Mouse (Mus musculus) liver, embryonic 12.5 days (tissue): ENCODE measurements around the gene Acvr1b. TPM values are rescaled to one million over a fixed set of nuclear protein-coding genes. Genes with fewer than 3 reads are reported as not detected.

Source experiments
- ATAC-seq: fragments of 200-750 bp; cut with Nextera tagmentation; 2 replicates; pipeline ENCODE4 v1.8.0; 2017; ENCODE audit warnings: moderate number of reproducible peaks, mild to moderate bottlenecking, moderate library complexity
- H3K27ac ChIP-seq: fragments of 300-500 bp; sonication (generic); 2 replicates; pipeline ENCODE4 v1.5.1; 2016; ENCODE audit warnings: mild to moderate bottlenecking
- H3K27me3 ChIP-seq: fragments of 300-500 bp; sonication (generic); replicated peaks from 2 replicates; pipeline ENCODE4 v1.6.1; 2016; ENCODE audit warnings: mild to moderate bottlenecking, moderate library complexity
- H3K36me3 ChIP-seq: fragments of 300-500 bp; sonication (generic); 2 replicates; pipeline ENCODE4 v1.6.1; 2016; ENCODE audit warnings: mild to moderate bottlenecking, moderate library complexity
- H3K4me1 ChIP-seq: fragments of 300-500 bp; sonication (generic); 2 replicates; pipeline ENCODE4 v1.6.1; 2016
- H3K4me2 ChIP-seq: fragments of 300-500 bp; sonication (generic); 2 replicates; pipeline ENCODE4 v1.6.1; 2016; ENCODE audit warnings: mild to moderate bottlenecking, moderate library complexity
- H3K4me3 ChIP-seq: fragments of 300-500 bp; sonication (generic); 2 replicates; pipeline ENCODE4 v1.5.1; 2016; ENCODE audit warnings: mild to moderate bottlenecking, moderate library complexity
- H3K9ac ChIP-seq: fragments of 300-500 bp; sonication (generic); 2 replicates; pipeline ENCODE4 v1.6.1; 2016; ENCODE audit warnings: mild to moderate bottlenecking, moderate library complexity
- H3K9me3 ChIP-seq: fragments of 300-500 bp; sonication (generic); replicated peaks from 2 replicates; pipeline ENCODE4 v1.6.1; 2016; ENCODE audit warnings: mild to moderate bottlenecking, moderate library complexity
- WGBS: fragments of 180-500 bp; shearing (Covaris S2); methylation state at CpG from one replicate; pipeline ENCODE4 v1.1.7; 2016; ENCODE audit not compliant: insufficient replicate concordance; 5-methylcytosine and 5-hydroxymethylcytosine counted together
- polyA plus RNA-seq: library from polyadenylated mRNA; unstranded; fragments of >200 nt; fragmentation: Nextera tagmentation; extraction: Ambion mirVana; gene quantifications from 2 replicates; pipeline ENCODE4 v1.2.1, GENCODE M21; 2016

Gene Acvr1b
- polyA plus RNA-seq, 1 experiment from 2014 or later: 2.2 TPM

GRCm38 (mm10) chr15:101251930-101252329, 78.1 kb downstream of the Acvr1b start:
- no peak overlapping the region for H3K27ac ChIP-seq
- H3K4me2 ChIP-seq: no peak overlapping the region
- no peak overlapping the region for H3K4me3 ChIP-seq
- peaks cover 21% of the 10 kb centered on the region for H3K4me1 ChIP-seq
- no peaks in the 10 kb centered on the region for H3K36me3 ChIP-seq
- no peak overlapping the region for H3K9ac ChIP-seq
- H3K27me3 ChIP-seq: peaks cover 59% of the 10 kb centered on the region
- H3K9me3 ChIP-seq: no peaks in the 10 kb centered on the region
- WGBS: 75% methylated on average over 5 of the region's 5 CpGs
- ATAC-seq: no peak

- Histone ChIP-seq H3K27me3 (peaks cover 59% of the 10 kb centered on the region), H3K4me2 (no peak overlapping the region), H3K9me3 (no peaks in the 10 kb centered on the region), H3K4me1 (peaks cover 16% of the 10 kb centered on the region), H3K36me3 (no peaks in the 10 kb centered on the region), H3K4me3 (no peak overlapping the region), H3K9ac (no peak overlapping the region), H3K27ac (no peak overlapping the region)
- no peak for ATAC-seq
- WGBS: 48% methylated on average over 6 of the region's 6 CpGs
Measured at GRCm38 (mm10) chr15:101252614-101253013, 78.7 kb downstream of the Acvr1b start.

- Histone ChIP-seq H3K27ac (no peak overlapping the region), H3K4me2 (peak overlapping the region; percentile 78), H3K9ac (peak overlapping the region; percentile 63; the same call in 1 of the 2 replicates), H3K4me3 (peak overlapping the region; percentile 58), H3K9me3 (no peaks in the 10 kb centered on the region), H3K36me3 (no peaks in the 10 kb centered on the region), H3K4me1 (peaks cover 11% of the 10 kb centered on the region; the same call in 1 of the 2 replicates), H3K27me3 (peaks cover 58% of the 10 kb centered on the region)
- no peak for ATAC-seq
- 30% methylated on average over 3 of the region's 3 CpGs for WGBS
Measured at GRCm38 (mm10) chr15:101253563-101253885, 79.7 kb downstream of the Acvr1b start.

GRCm38 (mm10) chr15:101253886-101254795, 80.3 kb downstream of the Acvr1b start, which contains the start of gene Nr4a1:
Gene Nr4a1, plus strand, starts transcription at chr15:101254269.
- H3K27ac ChIP-seq: no peak within 1 kb of the TSS
- H3K9me3 ChIP-seq: no peaks in the 10 kb centered on the region
- H3K4me3 ChIP-seq: peak within 1 kb of the TSS; percentile 58
- H3K9ac ChIP-seq: peak within 1 kb of the TSS; percentile 63
- H3K4me1 ChIP-seq: peaks cover 11% of the 10 kb centered on the region; the same call in 1 of the 2 replicates
- peak within 1 kb of the TSS; percentile 78 for H3K4me2 ChIP-seq
- peak; percentile 42; the same call in 1 of the 2 replicates for ATAC-seq
- WGBS: 4% methylated on average over 78 of the region's 82 CpGs
- no peaks in the 10 kb centered on the region for H3K36me3 ChIP-seq
- peaks cover 62% of the 10 kb centered on the region for H3K27me3 ChIP-seq

GRCm38 (mm10) chr15:101255842-101256462, 82.1 kb downstream of the Acvr1b start:
- Histone ChIP-seq H3K9me3 (no peaks in the 10 kb centered on the region), H3K27ac (no peak overlapping the region), H3K9ac (no peak overlapping the region), H3K4me3 (no peak overlapping the region), H3K36me3 (no peaks in the 10 kb centered on the region), H3K27me3 (peaks cover 59% of the 10 kb centered on the region), H3K4me1 (peaks cover 20% of the 10 kb centered on the region), H3K4me2 (no peak overlapping the region)
- ATAC-seq: no peak
- 68% methylated on average over 7 of the region's 7 CpGs for WGBS

- Histone ChIP-seq H3K4me1 (peaks cover 27% of the 10 kb centered on the region), H3K9me3 (no peaks in the 10 kb centered on the region), H3K36me3 (no peaks in the 10 kb centered on the region), H3K4me2 (no peak overlapping the region), H3K4me3 (no peak overlapping the region), H3K27ac (no peak overlapping the region), H3K27me3 (peaks cover 57% of the 10 kb centered on the region), H3K9ac (no peak overlapping the region)
- 53% methylated on average over 14 of the region's 14 CpGs for WGBS
- no peak for ATAC-seq
Measured at GRCm38 (mm10) chr15:101256463-101257206, 82.8 kb downstream of the Acvr1b start.

- H3K9me3 ChIP-seq: no peaks in the 10 kb centered on the region
- H3K4me1 ChIP-seq: peaks cover 40% of the 10 kb centered on the region
- no peak overlapping the region for H3K4me2 ChIP-seq
- H3K27me3 ChIP-seq: peaks cover 42% of the 10 kb centered on the region
- ATAC-seq: no peak
- H3K4me3 ChIP-seq: no peak overlapping the region
- WGBS: 44% methylated on average over 11 of the region's 11 CpGs
- no peak overlapping the region for H3K27ac ChIP-seq
- no peaks in the 10 kb centered on the region for H3K36me3 ChIP-seq
- no peak overlapping the region for H3K9ac ChIP-seq
Measured at GRCm38 (mm10) chr15:101258420-101258819, 84.6 kb downstream of the Acvr1b start.

- H3K4me2 ChIP-seq: no peak overlapping the region
- no peaks in the 10 kb centered on the region for H3K9me3 ChIP-seq
- H3K4me3 ChIP-seq: no peak overlapping the region
- H3K27me3 ChIP-seq: peaks cover 34% of the 10 kb centered on the region
- H3K4me1 ChIP-seq: peaks cover 29% of the 10 kb centered on the region
- no peak overlapping the region for H3K9ac ChIP-seq
- no peak overlapping the region for H3K27ac ChIP-seq
- 75% methylated on average over 3 of the region's 3 CpGs for WGBS
- no peaks in the 10 kb centered on the region for H3K36me3 ChIP-seq
- no peak for ATAC-seq
Measured at GRCm38 (mm10) chr15:101259922-101260321, 86.1 kb downstream of the Acvr1b start.

- no peak overlapping the region for H3K9ac ChIP-seq
Measured at GRCm38 (mm10) chr15:101260387-101260786, 86.5 kb downstream of the Acvr1b start.

GRCm38 (mm10) chr15:101260874-101261622, 87.2 kb downstream of the Acvr1b start:
- 25% methylated on average over 13 of the region's 13 CpGs for WGBS
- no peak for ATAC-seq
- peak overlapping the region; percentile 39 for H3K27ac ChIP-seq
- peaks cover 35% of the 10 kb centered on the region for H3K4me1 ChIP-seq
- H3K36me3 ChIP-seq: no peaks in the 10 kb centered on the region
- peaks cover 35% of the 10 kb centered on the region for H3K27me3 ChIP-seq
- H3K9me3 ChIP-seq: no peaks in the 10 kb centered on the region
- peak overlapping the region; percentile 45 for H3K4me2 ChIP-seq
- H3K4me3 ChIP-seq: no peak overlapping the region
- 0 out of 2 replicates have a peak overlapping the region, but pooled peaks have one; percentile 28 for H3K9ac ChIP-seq

More at GRCm38 (mm10) chr15:101260387-101260786, 86.5 kb downstream of the Acvr1b start:
- Histone ChIP-seq H3K4me1 (peaks cover 29% of the 10 kb centered on the region), H3K27me3 (peaks cover 35% of the 10 kb centered on the region), H3K27ac (no peak overlapping the region), H3K4me3 (no peak overlapping the region), H3K9me3 (no peaks in the 10 kb centered on the region), H3K36me3 (no peaks in the 10 kb centered on the region), H3K4me2 (no peak overlapping the region)
- 60% methylated on average over 10 of the region's 10 CpGs for WGBS
- no peak for ATAC-seq

- no peak overlapping the region for H3K9ac ChIP-seq
- no peak overlapping the region for H3K4me3 ChIP-seq
- H3K36me3 ChIP-seq: no peaks in the 10 kb centered on the region
- no peak for ATAC-seq
- H3K9me3 ChIP-seq: no peaks in the 10 kb centered on the region
- no peak overlapping the region for H3K4me2 ChIP-seq
- WGBS: 25% methylated on average over 5 of the region's 5 CpGs
- peaks cover 44% of the 10 kb centered on the region for H3K27me3 ChIP-seq
- H3K27ac ChIP-seq: peak overlapping the region; percentile 15; the same call in 1 of the 2 replicates
- H3K4me1 ChIP-seq: peaks cover 44% of the 10 kb centered on the region
Measured at GRCm38 (mm10) chr15:101262502-101262901, 88.6 kb downstream of the Acvr1b start.
